Mouse (Mus musculus) kidney, embryonic 14.5 days (tissue): ENCODE measurements at regions not wholly inside any gene's neighbourhood (a gene's known extent, or its start where the extent isn't known, plus 50 kb on each side); places are given as distances from the start of the nearest gene placed in this dataset.
A peak's percentile ranks its signal among the peaks of the same experiment; 100 is the strongest.

ENCODE experiments used
- ATAC-seq: fragments of 200-750 bp; cut with Nextera tagmentation; 2 replicates; pipeline ENCODE4 v1.8.0; 2017; ENCODE audit warnings: moderate number of reproducible peaks, mild to moderate bottlenecking, moderate TSS enrichment, moderate library complexity; ENCODE audit not compliant: low FRiP score, low TSS enrichment
- H3K27ac ChIP-seq: fragments of 300-500 bp; sonication (generic); 2 replicates; pipeline ENCODE4 v1.5.1; 2014; ENCODE audit warnings: low read depth, mild to moderate bottlenecking, low read length, moderate library complexity, mixed read lengths
- H3K27me3 ChIP-seq: fragments of 300-500 bp; sonication (generic); 2 replicates; pipeline ENCODE4 v1.6.1; 2014; ENCODE audit warnings: mild to moderate bottlenecking, low read length; ENCODE audit not compliant: control insufficient read depth, insufficient read depth
- H3K36me3 ChIP-seq: fragments of 300-500 bp; sonication (generic); 2 replicates; pipeline ENCODE4 v1.6.1; 2014; ENCODE audit warnings: low read length, mixed read lengths; ENCODE audit not compliant: control insufficient read depth, insufficient read depth
- H3K4me1 ChIP-seq: fragments of 300-500 bp; sonication (generic); 2 replicates; pipeline ENCODE4 v1.6.1; 2014; ENCODE audit warnings: low read length, mixed read lengths; ENCODE audit not compliant: control insufficient read depth, insufficient read depth
- H3K4me2 ChIP-seq: fragments of 300-500 bp; sonication (generic); replicated peaks from 2 replicates; pipeline ENCODE4 v1.6.1; 2014; ENCODE audit warnings: low read depth, mild to moderate bottlenecking, low read length
- H3K4me3 ChIP-seq: fragments of 300-500 bp; sonication (generic); 2 replicates; pipeline ENCODE4 v1.5.1; 2014; ENCODE audit warnings: mild to moderate bottlenecking, low read length
- H3K9ac ChIP-seq: fragments of 300-500 bp; sonication (generic); 2 replicates; pipeline ENCODE4 v1.6.1; 2014; ENCODE audit warnings: low read depth, mild to moderate bottlenecking, low read length, moderate library complexity
- H3K9me3 ChIP-seq: fragments of 300-500 bp; sonication (generic); 2 replicates; pipeline ENCODE4 v1.6.1; 2016; ENCODE audit warnings: low read length; ENCODE audit not compliant: control insufficient read depth
- WGBS: fragments of 180-500 bp; shearing (Covaris S2); extraction: QIAGEN DNeasy Blood & Tissue Kit; methylation state at CpG from one replicate; pipeline ENCODE4 v1.1.7; 2014; 5-methylcytosine and 5-hydroxymethylcytosine counted together

DNA sequence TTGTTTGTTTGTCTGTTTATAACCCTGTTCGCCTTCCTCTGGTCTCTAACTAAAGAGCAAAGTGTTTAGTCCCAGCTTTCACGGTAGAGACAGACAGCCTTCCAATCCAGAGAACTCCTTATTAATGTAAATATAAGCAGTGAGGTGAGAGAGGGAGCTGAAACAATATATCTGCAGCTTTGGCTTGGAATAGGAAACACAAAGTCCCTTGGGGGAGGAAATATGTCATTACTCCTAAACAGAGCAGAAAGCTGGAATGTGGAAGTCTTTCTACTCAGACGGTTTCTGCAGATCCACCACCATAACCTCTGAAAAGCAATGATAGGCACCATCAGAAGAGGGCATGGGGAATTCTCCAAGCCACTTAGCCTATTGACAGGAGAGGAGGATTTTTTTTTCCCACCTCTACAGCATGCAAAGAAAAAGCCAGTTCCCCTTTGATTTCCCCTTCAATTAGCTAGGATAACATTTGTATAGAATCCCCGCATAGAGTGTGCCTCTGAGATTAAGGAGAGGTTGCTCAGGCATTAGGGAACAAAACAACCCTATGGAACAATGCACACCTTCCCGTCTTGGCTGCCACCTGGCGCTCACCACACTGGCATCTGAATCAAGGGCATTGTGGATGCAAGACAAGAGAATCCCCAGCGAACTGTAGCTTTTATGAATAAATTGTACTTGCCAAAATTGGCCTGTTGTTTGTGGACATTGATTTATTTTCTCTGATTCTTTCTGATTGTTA, 281.9 kb upstream of the Kirrel3 start:
- ATAC-seq = peak; percentile 22; the same call in 1 of the 2 replicates
- WGBS = 20% methylated on average over 7 of the region's 7 CpGs

DNA sequence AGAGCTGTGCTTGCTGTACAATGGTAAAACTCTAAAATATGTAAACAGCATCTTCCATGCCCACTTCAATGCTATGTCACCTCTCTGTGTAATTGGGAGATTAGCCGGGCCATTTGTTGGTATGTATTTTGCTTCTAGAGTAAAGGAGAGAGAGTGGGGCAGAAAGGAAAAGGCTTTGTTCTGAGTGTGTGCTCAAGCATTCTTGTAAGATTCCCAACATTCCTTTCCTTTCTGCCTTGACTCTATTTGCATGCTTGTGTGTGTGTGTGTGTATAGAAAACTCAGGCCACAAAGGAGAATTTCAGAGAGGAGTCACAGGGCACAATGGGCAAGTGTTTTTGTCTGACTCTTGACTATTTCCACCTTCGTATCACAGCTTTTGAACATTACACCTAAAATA, 281.2 kb upstream of the Kirrel3 start:
- no peak overlapping the region for H3K4me2 ChIP-seq
- H3K27ac ChIP-seq = no peak overlapping the region
- no peaks in the 10 kb centered on the region for H3K36me3 ChIP-seq
- peaks cover 15% of the 10 kb centered on the region for H3K4me1 ChIP-seq
- no peak overlapping the region for H3K4me3 ChIP-seq
- no peaks in the 10 kb centered on the region; the same call in 1 of the 2 replicates for H3K27me3 ChIP-seq
- H3K9me3 ChIP-seq = no peaks in the 10 kb centered on the region
- ATAC-seq = no peak
- 63% methylated on average over 2 of the region's 2 CpGs for WGBS
- no peak overlapping the region for H3K9ac ChIP-seq

More for the DNA sequence above, 281.9 kb upstream of the Kirrel3 start:
- Histone ChIP-seq H3K27me3 (no peaks in the 10 kb centered on the region; the same call in 1 of the 2 replicates), H3K9ac (no peak overlapping the region), H3K4me3 (no peak overlapping the region), H3K4me2 (no peak overlapping the region), H3K36me3 (no peaks in the 10 kb centered on the region), H3K4me1 (peaks cover 15% of the 10 kb centered on the region), H3K27ac (no peak overlapping the region; the same call in 1 of the 2 replicates), H3K9me3 (no peaks in the 10 kb centered on the region)

DNA sequence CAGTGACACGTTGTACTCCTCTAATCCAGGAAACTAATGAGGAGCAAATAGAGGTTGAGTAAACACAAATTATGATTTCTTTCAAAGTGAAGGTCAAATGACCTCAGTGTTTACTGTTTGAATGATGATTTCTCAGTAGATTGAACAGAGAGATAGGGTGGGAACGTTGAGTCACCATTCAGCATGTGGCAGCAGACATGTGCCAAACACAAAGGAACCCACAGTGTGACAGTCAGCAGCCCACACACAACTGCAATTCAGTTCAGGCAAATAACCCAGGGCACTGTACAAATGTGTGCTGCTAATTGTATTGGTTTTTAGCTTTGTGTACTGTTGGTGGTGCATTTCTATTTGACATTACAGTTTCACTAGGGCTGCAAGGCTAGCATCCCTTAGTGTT, 254.1 kb upstream of the Kirrel3 start:
- 28% methylated on average over 2 of the region's 2 CpGs for WGBS
- ATAC-seq = no peak

DNA sequence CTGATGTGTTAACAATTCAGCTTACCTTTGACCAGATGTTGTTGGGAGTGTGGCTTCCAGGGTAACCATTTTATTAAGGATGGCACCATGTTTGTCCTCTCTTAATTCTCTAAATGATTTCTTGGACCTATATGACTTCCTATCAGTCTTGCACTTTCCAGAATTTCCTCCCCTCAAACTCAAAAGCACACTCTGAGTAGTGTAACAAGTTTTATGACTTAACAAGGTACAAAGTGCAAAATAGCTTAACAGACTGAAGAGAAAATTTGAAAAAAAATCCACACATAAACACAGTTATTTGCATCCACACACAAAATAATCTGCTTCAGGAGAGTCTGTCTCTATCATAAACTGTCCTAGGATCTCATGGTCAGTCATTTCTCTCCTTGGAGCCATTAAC, 251.0 kb upstream of the Kirrel3 start:
- Histone ChIP-seq H3K9ac (no peak overlapping the region), H3K9me3 (no peaks in the 10 kb centered on the region), H3K4me3 (no peak overlapping the region), H3K27me3 (no peaks in the 10 kb centered on the region), H3K4me1 (no peaks in the 10 kb centered on the region), H3K27ac (no peak overlapping the region), H3K4me2 (no peak overlapping the region), H3K36me3 (no peaks in the 10 kb centered on the region)
- no peak for ATAC-seq

More for the DNA sequence above, 254.1 kb upstream of the Kirrel3 start:
- no peaks in the 10 kb centered on the region for H3K9me3 ChIP-seq
- H3K27ac ChIP-seq = no peak overlapping the region
- no peak overlapping the region for H3K9ac ChIP-seq
- H3K4me2 ChIP-seq = no peak overlapping the region
- H3K36me3 ChIP-seq = no peaks in the 10 kb centered on the region
- H3K4me1 ChIP-seq = no peaks in the 10 kb centered on the region
- no peak overlapping the region for H3K4me3 ChIP-seq
- H3K27me3 ChIP-seq = no peaks in the 10 kb centered on the region

DNA sequence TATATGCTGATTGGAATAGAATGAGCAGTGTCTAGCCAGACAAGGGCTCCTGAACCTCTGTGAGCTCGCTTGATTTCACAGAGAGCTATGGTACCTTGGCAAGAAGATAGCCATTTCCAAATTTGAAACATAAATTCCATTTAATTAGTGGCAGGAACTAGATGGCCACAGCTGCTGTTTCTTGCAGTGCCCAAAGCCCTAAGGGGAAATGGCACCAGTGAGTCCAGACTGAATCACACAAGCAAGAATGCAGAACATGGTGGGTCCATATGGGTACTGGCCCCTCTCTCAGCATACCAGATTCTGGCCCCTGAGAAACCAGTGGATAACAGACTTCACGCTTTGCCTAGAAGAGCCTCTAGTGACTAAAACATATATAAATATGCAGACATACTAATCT, 246.2 kb upstream of the Kirrel3 start:
- Histone ChIP-seq H3K4me2 (no peak overlapping the region), H3K36me3 (no peaks in the 10 kb centered on the region), H3K27ac (no peak overlapping the region), H3K27me3 (no peaks in the 10 kb centered on the region), H3K4me3 (no peak overlapping the region), H3K4me1 (no peaks in the 10 kb centered on the region), H3K9ac (no peak overlapping the region), H3K9me3 (no peaks in the 10 kb centered on the region)
- WGBS = 95% methylated on average over 2 of the region's 2 CpGs
- no peak for ATAC-seq

DNA sequence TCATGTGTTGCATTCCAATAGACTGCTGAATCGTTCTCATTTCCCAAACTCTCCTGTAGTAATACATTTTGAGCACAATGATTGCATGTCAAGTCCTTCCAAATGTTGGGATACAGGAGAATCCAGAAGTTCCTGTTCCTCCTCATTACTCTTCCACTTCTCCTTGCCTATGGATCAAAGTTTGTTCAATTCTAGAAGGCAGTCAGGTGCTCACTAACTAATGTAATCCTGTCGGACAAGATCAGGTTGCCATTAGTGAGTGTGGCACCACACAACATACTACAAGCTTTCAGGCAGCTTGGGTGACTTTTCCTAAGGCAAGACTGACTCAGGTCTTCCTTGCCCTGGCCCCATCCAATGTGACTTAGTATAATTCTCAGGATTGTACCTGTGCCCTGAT, 242.0 kb upstream of the Kirrel3 start:
- no peaks in the 10 kb centered on the region for H3K27me3 ChIP-seq
- WGBS = 75% methylated on average over 2 of the region's 2 CpGs
- H3K4me2 ChIP-seq = no peak overlapping the region
- H3K27ac ChIP-seq = no peak overlapping the region
- H3K9ac ChIP-seq = no peak overlapping the region
- no peaks in the 10 kb centered on the region for H3K36me3 ChIP-seq
- no peaks in the 10 kb centered on the region for H3K4me1 ChIP-seq
- no peak overlapping the region for H3K4me3 ChIP-seq
- no peaks in the 10 kb centered on the region for H3K9me3 ChIP-seq
- ATAC-seq = no peak

DNA sequence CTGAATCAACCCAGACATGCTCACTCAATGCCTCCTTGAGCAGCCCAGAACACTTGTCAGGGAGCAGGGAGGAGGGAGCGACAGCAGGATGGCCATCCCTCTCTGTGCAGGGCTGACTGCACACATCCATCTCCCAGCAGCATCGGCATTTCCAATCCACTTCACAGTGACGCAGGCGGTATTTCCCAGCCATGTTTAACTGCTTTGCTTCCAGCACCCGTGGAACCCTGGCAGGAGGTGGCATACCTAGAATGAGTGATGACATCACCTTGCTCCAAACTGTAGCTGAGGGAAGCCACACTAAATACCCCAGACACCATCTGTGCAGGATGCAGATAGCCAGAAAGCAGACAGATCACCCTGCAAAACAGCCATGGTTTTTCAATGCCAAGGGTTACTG, 241.1 kb upstream of the Kirrel3 start:
- Histone ChIP-seq H3K27ac (no peak overlapping the region), H3K36me3 (no peaks in the 10 kb centered on the region), H3K9ac (no peak overlapping the region), H3K4me3 (no peak overlapping the region), H3K27me3 (no peaks in the 10 kb centered on the region), H3K9me3 (no peaks in the 10 kb centered on the region), H3K4me1 (no peaks in the 10 kb centered on the region), H3K4me2 (no peak overlapping the region)
- WGBS = 75% methylated on average over 5 of the region's 5 CpGs
- ATAC-seq = no peak

DNA sequence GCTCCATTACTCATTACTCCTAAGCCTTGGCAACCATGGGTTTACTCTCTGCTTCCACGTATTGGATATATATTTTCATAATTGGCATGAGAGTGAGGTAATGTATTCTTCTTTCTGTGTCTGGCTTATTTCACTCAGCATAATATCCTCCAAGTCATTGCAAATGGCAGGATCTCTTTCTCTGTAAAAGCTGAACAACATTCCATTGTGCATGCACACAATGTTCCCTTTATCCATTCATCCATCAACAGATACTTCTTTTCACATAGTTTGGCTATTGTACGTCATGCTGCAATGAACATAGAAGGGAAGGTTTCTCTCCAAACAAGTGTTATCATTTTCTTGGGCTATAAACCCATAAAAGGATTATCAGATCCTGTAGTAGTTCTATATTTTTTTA, 232.9 kb upstream of the Kirrel3 start:
- no peaks in the 10 kb centered on the region for H3K27me3 ChIP-seq
- ATAC-seq = no peak
- no peaks in the 10 kb centered on the region for H3K4me1 ChIP-seq
- no peaks in the 10 kb centered on the region for H3K36me3 ChIP-seq
- H3K4me2 ChIP-seq = no peak overlapping the region
- H3K4me3 ChIP-seq = no peak overlapping the region
- H3K27ac ChIP-seq = no peak overlapping the region
- no peaks in the 10 kb centered on the region for H3K9me3 ChIP-seq
- H3K9ac ChIP-seq = no peak overlapping the region
- 84% methylated on average over 2 of the region's 2 CpGs for WGBS

DNA sequence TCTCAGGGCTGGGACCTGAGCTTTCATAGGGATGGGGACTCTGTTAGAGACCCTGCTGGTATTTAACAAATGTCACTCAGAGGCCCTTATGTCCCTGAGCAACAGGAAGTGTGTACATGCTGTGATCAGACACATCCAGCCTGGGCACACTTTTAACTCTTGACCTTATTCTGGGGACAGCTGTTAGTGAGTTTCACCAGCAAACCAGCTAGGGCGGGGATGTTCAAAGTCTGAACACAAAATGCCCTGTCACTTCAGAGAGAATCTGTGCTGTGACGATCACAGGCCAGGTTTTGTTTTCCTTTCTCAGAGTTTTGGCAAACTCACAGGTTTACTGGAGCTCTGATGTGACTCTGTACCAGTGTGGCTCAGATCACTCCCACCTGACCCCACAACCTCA, 227.2 kb upstream of the Kirrel3 start:
- Histone ChIP-seq H3K27me3 (no peaks in the 10 kb centered on the region), H3K9me3 (no peaks in the 10 kb centered on the region), H3K4me2 (no peak overlapping the region), H3K4me1 (no peaks in the 10 kb centered on the region), H3K4me3 (no peak overlapping the region), H3K36me3 (no peaks in the 10 kb centered on the region), H3K9ac (no peak overlapping the region), H3K27ac (no peak overlapping the region)
- no peak for ATAC-seq
- 44% methylated on average over 2 of the region's 2 CpGs for WGBS
